8 mouse cellular contexts compared by ENCODE assay signal in genomic region chr7:139834036-139834435, GRCm38 (mm10). TPM values are rescaled to one million over a fixed set of nuclear protein-coding genes. Genes with fewer than 3 reads are reported as not detected.
A peak's percentile ranks its signal among the peaks of the same experiment; 100 is the strongest.
DNase-seq lines count a peak whose midpoint lies in the region; ATAC-seq lines count a peak whose summit lies in the region.

Adgra1 (plus strand) TSS chr7:139834174.

- H3K27me3 ChIP-seq in forebrain, embryonic 10.5 days (ENCODE audit: poor library complexity, severe bottlenecking) = peaks cover 56% of the 10 kb centered on the region
- H3K27me3 ChIP-seq in heart, embryonic 12.5 days (replicated peaks) = peaks cover 61% of the 10 kb centered on the region

- H3K4me1 ChIP-seq in forebrain, embryonic 10.5 days = peaks cover 34% of the 10 kb centered on the region
- peaks cover 12% of the 10 kb centered on the region for H3K4me1 ChIP-seq in heart, embryonic 12.5 days (replicated peaks)

- ATAC-seq in heart, embryonic 12.5 days (ENCODE audit: insufficient number of reproducible peaks, low FRiP score) = peak; percentile 70; the same call in 1 of the 2 replicates

- peak within 1 kb of the TSS; percentile 61 for H3K4me2 ChIP-seq in heart, embryonic 12.5 days

- H3K36me3 ChIP-seq in forebrain, embryonic 10.5 days (replicated peaks) = no peaks in the 10 kb centered on the region
- H3K36me3 ChIP-seq in heart, embryonic 12.5 days = no peaks in the 10 kb centered on the region

- WGBS in forebrain, embryonic 10.5 days = under 1% methylated on average over 27 of the region's 27 CpGs
- WGBS in heart, embryonic 12.5 days = under 1% methylated on average over 27 of the region's 27 CpGs

- peak within 1 kb of the TSS; percentile 67 for H3K27ac ChIP-seq in forebrain, embryonic 10.5 days
- no peak within 1 kb of the TSS for H3K27ac ChIP-seq in heart, embryonic 12.5 days (ENCODE audit: poor library complexity, severe bottlenecking)

- no peaks in the 10 kb centered on the region for H3K9me3 ChIP-seq in forebrain, embryonic 10.5 days
- H3K9me3 ChIP-seq in heart, embryonic 12.5 days (replicated peaks) = no peaks in the 10 kb centered on the region

- H3K9ac ChIP-seq in heart, embryonic 12.5 days = no peak within 1 kb of the TSS

- DNase-seq in 3T3-L1 (ENCODE audit: low read depth, low spot score) = peak; percentile 49
- peak; percentile 95 for DNase-seq in brain, adult 2 months (ENCODE audit: low read depth, low spot score)
- peak; percentile 83 for DNase-seq in forebrain, embryonic 10.5 days (ENCODE audit: extremely low spot score, low spot score)
- DNase-seq in layer of hippocampus, adult 18-20 months (ENCODE audit: low spot score in 2 of 2) = peak; percentile 92 to 94
- peak; percentile 15 for DNase-seq in lung, postnatal 14 days
- DNase-seq in right cerebral cortex, postnatal 10 days (ENCODE audit: low spot score in 2 of 2) = peak; percentile 95 to 96
- no peak for DNase-seq in spleen, postnatal 14 days (ENCODE audit: low spot score in 2 of 2)

- peak within 1 kb of the TSS; percentile 46 for H3K4me3 ChIP-seq in forebrain, embryonic 10.5 days
- H3K4me3 ChIP-seq in heart, embryonic 12.5 days = peak within 1 kb of the TSS; percentile 27

RNA-seq across cellular contexts. Expression of gene Adgra1, which starts in this region (rescaled TPM):
- polyA plus RNA-seq in forebrain, embryonic 10.5 days (2016; fragmentation: Nextera tagmentation; extraction: Ambion mirVana) = 1.1 and 1.8 TPM in 2 replicates
- polyA plus RNA-seq in heart, embryonic 12.5 days (2016; fragmentation: Nextera tagmentation; extraction: Ambion mirVana) = 0.05 and 0.18 TPM in 2 replicates
- total RNA-seq in layer of hippocampus, adult 18-20 months (2021) = 10 to 100 TPM; 44.0 to 60.0 TPM

Comparison
In these comparisons a context has a peak if more than half of its experiments do, and no peak if none do; other contexts are left out.
1. Peak in ATAC-seq, H3K4me3 ChIP-seq and H3K4me2 ChIP-seq in heart, embryonic 12.5 days; RNA of the gene not detected or under 1 TPM.
2. DNase-seq: peak in 3T3-L1 (single experiment), brain, adult 2 months (single experiment), forebrain, embryonic 10.5 days (single experiment), layer of hippocampus, adult 18-20 months (2 of 2), lung, postnatal 14 days (single experiment) and right cerebral cortex, postnatal 10 days (2 of 2); none in spleen, postnatal 14 days (0 of 2).